Mouse (Mus musculus) monocyte, adult 2 months (primary cell): ENCODE data around the gene Tmem217.
A peak's percentile ranks its signal among the peaks of the same experiment; 100 is the strongest.

Source experiments
- DNase-seq, 2 experiments: peaks; one replicate each; pipeline ENCODE4 v3.0.0; 2022; ENCODE audit warnings: low spot score in 2 of 2, low read depth in 1 of 2

The Tmem217 gene

DNA sequence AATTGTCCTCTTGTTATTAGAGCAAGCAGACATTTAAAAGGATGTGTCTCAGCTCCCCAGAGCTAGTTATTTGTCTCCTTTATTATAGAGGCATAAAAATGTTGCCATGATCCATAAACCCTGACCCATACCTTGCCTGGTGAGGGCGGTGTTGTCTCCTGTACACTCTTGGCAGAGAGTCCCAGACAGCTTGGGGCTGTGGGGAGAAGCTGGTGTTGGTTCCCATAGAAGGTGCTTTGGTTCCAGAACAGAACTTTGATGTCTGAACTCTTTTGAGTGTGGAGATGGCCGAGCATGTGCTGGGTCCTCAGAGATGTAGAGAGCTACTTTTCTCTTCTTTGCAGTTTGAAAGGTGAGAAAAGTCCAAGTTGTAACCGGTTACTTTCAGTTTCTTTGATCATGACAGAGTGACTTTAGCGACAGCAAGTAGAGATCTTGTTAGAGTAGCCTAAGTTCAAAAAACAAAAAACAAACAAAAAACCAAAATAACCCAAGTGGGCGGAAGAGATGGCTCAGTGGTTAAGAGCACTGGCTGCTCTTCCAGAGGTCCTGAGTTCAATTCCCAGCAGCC is at the start of gene Tmem217:
Tmem217 (minus strand) TSS at position 224 of the 571 bp plus-strand sequence.
- no peak for DNase-seq

DNA sequence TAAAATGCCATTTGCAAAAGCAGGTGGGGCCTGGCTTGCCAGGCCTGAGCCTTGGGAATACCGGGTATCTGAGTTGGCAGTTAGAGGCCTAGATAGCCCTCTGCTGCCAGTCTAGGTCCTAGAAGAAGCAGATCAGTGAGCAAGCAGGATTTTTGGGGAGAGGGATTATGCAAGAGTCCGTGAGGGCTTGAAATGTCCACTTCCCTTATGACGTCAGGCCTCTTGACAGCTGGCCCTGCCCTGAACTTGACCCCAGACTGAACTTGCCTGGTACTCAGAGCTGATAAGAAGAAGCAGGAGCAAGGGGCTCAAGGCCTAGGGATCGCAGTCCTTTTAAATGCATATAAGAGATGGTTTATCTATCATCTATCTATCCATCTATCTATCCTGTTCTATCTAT is 49.2 kb upstream of the Tmem217 start:
- DNase-seq = peak; percentile 70 to 73

DNA sequence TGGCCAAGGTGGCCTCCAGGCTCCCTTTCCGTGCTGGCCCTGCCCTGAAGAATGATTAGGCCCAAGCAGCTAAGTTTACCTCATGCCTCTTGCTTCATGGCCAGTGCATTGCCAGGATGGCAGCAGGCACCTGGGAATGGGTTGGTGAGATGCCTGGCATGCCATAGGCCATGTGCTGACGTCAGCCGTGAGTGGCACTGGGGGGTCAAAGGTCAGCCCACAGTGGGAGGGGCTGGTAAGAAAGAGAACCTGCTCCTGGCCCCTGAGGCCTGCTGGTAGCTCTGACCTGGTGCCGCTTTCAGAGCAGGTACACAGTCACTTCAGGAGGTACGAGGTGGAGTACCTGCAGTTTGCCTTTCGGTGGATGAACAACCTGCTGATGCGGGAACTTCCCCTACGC is 47.4 kb upstream of the Tmem217 start:
- DNase-seq = no peak

GRCm38 (mm10) chr17:29599051-29599450 is 46.9 kb upstream of the Tmem217 start:
- no peak for DNase-seq

GRCm38 (mm10) chr17:29596771-29597132 is 44.6 kb upstream of the Tmem217 start:
- no peak for DNase-seq

DNA sequence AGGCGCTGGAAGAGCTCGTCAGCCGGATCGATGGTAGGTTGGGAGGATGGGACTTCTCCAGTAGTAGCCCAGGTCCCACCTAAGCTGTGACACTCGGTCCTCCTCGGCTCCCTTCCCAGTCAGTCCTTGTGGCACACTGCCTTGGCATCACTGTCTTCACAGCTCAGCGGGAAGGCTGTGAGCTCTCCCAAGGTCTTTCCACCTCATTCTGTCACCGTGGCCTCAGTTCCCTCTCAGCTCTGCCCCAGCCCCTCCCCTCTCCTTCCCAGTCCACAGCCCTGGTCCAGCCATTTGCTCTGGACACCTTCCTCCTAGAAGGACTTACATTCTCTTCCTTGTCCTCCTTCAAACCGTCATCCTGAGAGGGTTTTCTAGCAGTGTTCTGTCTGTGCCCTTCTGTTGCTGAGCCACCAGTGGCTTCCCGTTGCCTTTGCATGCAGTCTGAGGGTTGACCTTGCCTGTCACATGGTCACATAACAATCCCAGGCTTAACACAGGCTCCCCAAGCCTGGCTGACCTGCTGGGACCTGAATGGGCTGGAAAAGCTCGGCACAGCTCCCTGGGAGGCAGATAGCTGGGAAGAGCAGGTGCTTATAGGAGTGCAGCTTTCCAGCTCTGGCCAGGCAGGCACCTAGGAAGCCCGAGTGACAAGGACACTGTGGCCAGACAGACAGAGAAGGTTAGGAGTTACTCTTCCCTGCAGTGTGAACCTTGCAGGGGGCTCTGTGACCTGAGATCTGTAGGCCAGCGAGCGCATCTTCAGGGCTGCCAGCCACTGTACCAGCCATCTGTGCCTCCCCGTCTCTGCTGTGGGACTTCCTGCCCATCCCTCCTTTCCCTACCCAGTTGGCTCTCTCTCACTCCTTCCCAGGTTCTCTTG is 43.9 kb upstream of the Tmem217 start:
- DNase-seq = no peak

DNA sequence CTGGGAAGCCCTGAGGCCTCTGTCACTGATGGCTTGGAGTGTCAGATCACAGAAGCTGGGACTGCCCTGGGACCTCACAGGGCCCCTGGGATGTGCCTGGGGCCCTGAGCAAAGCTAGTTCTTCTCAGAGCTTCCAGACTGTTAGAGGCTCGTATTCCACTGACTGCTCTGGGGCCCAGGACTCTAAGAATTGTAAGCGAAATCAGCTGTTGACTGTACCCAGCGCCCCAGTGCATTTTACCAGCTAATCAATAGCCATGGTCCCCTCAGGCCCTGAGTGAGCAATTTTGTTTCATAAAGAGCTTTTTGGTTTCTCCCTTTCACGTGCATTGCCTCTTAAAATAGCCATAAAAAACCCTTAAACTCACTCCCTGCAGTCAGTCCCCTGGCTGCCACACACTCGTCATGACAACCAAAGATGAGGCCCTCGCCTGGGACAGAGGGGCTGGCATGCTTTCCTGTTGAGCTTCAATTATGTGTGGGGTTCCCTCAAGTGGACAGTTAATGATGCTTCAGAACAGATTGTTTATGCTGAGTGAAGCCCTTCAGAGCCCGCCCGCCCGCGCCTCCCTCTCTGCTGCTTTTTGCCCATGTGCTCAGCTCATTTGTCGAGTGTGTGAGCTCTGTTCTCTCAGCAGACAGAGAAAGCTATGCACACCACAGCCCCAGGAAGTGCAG is 37.2 kb upstream of the Tmem217 start:
- no peak for DNase-seq

- no peak for DNase-seq
These were observed 34.7 kb upstream of the Tmem217 start for GRCm38 (mm10) chr17:29586921-29587320.

DNA sequence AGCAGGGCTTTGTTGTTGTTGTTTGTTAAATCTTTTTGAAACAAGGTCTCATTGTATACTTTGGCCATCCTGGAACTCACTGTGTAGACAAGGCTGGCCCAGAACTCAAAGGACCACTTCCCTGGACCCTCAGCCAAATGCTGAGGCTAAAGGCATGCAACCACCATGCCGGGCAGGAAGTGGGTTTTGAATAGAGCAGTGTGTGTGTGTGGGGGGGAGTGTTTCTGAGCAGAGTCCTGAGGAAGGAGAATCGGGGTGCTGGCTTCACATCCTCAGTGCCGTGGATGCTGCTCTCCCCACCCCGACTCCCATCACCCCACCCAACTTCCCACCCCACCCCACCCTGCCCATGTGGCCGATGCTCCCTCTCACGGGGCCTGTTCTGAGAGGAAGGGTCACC is 33.3 kb upstream of the Tmem217 start:
- DNase-seq = no peak

DNA sequence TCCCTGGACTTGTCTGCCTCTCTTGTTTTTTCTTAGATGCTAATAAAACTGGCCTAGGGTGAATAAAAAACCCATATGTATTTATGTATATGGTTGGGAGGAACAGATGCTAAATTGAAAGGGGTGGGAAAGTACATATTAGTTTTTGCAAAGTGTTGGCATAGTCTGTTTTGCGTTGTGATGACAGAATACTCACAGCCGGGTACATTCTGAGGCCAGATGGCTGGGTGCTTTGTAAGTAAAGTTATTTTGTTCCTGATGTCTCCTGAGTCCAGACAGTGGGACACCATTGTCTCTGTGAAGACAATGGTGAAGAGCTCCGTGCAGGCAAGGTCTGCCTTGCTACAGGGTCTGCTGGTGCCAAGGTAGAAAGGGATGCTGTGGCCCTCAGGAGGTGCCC is 32.6 kb upstream of the Tmem217 start:
- DNase-seq = no peak

DNA sequence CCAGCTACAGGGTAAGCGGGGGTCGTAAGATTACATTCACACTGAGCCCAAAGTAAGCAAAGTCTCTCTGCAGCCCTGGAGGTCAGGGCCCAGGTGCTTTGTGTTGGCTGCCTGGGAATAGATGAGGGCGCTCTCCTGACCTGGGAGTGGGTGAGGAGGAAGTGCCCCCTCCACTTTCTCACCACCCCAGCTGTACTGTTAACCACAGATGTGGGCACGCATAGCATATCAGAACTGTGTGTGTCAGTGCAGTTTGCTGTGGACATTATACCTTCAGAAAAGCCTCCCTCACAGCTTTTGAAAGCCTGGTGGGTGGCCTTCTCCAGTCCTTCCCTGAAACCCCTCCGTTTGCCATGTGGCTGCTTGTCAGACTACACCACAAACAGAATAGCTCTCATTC is 32.1 kb upstream of the Tmem217 start:
- no peak for DNase-seq

GRCm38 (mm10) chr17:29583569-29583968 is 31.4 kb upstream of the Tmem217 start:
- DNase-seq = no peak

GRCm38 (mm10) chr17:29579579-29580126 is 27.5 kb upstream of the Tmem217 start:
- DNase-seq = no peak

GRCm38 (mm10) chr17:29569831-29570230 is 17.6 kb upstream of the Tmem217 start:
- no peak for DNase-seq

GRCm38 (mm10) chr17:29568435-29568834 is 16.2 kb upstream of the Tmem217 start:
- DNase-seq = no peak

DNA sequence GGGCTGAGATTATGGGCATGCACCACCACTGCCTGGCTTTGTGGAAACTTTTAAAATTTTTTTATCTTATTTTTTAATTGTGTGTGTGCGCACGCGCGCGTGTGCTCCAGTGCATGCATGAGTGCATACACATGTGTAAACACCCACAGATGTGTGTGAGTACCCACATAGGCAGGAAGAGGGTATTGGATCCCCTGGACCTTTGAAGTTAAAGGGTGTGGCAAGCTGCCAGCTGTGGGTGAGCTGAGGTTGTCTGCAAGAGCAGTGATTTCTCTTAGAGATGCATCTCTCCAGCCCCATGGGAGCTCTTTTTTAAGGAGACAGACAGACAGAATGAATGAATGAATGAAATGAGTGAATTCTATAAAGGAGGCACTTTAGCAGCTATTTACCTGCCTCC is 13.3 kb upstream of the Tmem217 start:
- DNase-seq = no peak

GRCm38 (mm10) chr17:29558476-29558875 is 6.3 kb upstream of the Tmem217 start:
- DNase-seq = no peak

DNA sequence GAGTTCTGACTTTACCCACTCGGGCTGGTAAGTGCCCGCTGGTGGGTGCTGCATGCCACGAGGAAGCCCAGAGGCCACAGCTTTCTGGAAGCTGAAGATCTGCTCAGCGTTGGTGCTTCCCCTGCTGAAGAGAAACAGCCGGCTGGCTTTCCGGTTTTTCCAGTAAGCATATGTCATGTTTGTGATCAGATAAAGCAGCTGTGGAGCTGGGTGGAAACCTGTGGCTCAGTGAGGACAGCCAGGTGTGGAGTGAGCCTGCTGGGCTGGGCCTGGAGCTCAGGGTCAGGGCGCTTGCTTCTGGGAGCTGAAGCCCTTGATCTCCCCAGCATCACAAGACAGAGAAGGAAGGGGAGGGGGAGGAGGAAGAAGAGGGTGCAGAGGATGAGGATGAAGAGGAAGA is 4.7 kb upstream of the Tmem217 start:
- DNase-seq = no peak

GRCm38 (mm10) chr17:29556456-29556855 is 4.3 kb upstream of the Tmem217 start:
- DNase-seq = no peak

GRCm38 (mm10) chr17:29554176-29554575 is 2.0 kb upstream of the Tmem217 start:
- no peak for DNase-seq

DNA sequence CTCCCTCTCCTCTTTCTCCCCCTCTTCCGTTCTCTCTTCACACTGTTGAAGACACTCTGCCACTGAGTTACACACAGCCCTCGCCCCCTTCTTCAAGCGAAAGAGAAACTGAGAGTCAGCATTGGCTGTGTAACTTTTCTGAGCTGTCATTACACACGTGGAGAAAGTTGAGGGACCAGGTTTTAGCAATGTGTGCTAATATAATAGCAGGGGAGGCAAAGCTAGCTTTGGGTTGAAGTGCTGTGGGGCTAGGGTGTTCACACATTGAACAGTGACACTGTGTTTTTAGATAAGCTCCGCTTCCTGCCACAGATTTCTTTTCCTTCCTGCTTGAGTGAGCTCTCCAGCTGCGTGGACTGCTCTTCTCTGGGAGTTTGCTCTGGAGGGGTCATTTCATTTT is 1.2 kb downstream of the Tmem217 start:
- no peak for DNase-seq
